Mouse (Mus musculus) adrenal gland, postnatal 4 days (tissue): ENCODE results near the gene Cop1. TPM values are rescaled to one million over a fixed set of nuclear protein-coding genes. Genes with fewer than 3 reads are reported as not detected.

Source experiments
- DNase-seq, 2 experiments: peaks; one replicate each; pipeline ENCODE4 v3.0.0; 2021 to 2022; ENCODE audit warnings: low spot score in 2 of 2, mixed read lengths in 2 of 2
- total RNA-seq, 2 experiments: library from RNA; stranded (reverse); gene quantifications; 2 replicates each; pipeline ENCODE4 v1.2.3; 2021

The Cop1 gene
- total RNA-seq, 2 experiments from 2014 or later = 136 to 153 TPM

DNA sequence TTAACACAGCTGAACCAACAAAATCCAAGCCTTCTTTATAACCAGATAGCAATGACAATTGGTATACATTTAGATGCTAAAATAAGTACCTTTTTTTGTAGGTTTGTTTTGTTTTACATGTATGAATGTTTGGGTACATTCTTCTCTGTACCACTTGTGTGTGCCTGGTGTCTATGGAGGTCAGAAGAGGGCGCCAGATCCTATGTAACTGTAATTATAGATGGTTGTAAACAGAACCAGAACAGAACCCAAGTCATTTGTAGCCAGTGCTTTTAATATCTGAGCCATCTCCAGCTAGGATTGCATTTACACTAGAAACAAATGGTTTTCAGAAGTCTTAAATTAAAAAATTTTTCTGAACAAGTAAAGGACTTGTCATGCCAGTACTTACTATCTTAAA is 54.7 kb downstream of the Cop1 start:
- DNase-seq = no peak

DNA sequence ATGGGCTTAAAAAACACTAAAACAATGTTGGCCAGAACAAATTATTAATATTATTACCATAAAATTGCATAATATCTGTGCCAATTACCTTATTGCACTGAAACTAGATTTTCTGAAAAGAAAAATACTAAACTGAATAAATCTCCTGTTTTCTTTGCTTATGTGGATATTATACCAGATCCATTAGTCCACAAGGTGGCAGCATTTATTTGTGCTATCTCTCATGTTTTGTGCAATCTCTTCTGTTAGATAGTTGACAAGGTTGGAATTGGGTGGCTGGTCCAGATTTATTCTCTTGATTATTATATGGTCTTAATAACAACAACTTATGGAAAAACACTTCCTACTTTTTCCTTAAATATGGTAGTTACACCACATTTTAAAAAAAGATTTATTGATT is 58.1 kb downstream of the Cop1 start:
- DNase-seq = no peak

DNA sequence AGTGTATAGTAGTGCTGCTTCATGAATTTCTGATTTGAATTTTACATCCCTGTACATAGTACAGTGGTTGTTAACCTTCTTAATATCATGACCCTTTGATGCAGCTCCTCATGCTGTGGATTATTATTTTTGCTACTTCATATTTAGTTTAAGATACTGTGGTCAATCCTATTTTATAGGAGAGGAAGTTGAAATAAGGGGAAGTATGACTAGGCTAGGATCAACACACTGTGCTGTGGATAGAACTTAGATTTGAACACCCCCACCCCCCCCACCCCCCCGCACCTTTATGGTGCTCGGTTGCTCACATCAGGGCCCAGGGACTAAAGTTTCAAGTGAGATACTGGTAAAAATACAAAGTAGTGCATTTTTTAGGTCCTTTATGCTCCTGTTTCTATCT is 58.7 kb downstream of the Cop1 start:
- DNase-seq = no peak

GRCm38 (mm10) chr1:159301418-159302082 is 69.4 kb downstream of the Cop1 start:
- no peak for DNase-seq

DNA sequence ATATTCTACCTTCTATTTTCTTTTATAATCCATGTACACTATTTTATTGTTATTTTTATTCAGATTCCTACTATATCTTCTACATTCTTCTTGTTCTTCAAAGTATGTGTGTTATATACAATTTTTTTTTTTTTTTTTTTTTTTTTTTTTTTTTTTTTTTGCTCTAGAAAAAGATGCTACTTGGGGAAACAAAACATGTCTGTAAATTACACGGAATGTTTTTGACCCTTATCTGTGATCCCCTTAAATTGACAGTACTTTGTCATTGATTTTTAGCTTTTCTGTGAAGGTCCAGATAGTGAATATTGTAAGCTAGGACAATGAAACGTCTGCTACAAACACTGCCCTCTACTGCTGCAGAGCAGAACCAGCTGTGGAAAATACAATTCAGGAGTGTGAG is 81.5 kb downstream of the Cop1 start:
- no peak for DNase-seq

GRCm38 (mm10) chr1:159322586-159322985 is 90.5 kb downstream of the Cop1 start:
- DNase-seq = no peak

GRCm38 (mm10) chr1:159331008-159331407 is 98.9 kb downstream of the Cop1 start:
- DNase-seq = no peak

DNA sequence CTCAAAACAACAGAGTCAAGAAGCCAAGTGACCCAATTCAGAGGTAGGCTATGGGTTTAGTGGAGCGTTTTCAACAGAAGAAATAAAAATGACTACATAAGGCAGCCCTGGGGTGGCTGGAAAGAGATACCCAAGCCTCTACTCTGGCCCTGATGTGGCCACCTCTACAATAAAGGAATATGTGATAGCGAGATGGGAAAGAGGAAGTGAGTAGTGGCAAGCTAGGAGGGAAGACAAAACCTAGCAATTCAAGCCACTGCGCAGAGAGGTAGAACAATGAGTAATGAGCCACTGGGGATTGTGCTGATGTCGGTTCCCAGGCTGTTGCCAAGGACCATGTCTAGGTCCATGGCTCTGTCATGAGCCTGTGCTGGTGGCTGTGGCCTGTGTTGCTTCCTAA is 102.0 kb downstream of the Cop1 start:
- DNase-seq = no peak

- DNase-seq = no peak
These were observed 110.2 kb downstream of the Cop1 start for GRCm38 (mm10) chr1:159342355-159342754.

DNA sequence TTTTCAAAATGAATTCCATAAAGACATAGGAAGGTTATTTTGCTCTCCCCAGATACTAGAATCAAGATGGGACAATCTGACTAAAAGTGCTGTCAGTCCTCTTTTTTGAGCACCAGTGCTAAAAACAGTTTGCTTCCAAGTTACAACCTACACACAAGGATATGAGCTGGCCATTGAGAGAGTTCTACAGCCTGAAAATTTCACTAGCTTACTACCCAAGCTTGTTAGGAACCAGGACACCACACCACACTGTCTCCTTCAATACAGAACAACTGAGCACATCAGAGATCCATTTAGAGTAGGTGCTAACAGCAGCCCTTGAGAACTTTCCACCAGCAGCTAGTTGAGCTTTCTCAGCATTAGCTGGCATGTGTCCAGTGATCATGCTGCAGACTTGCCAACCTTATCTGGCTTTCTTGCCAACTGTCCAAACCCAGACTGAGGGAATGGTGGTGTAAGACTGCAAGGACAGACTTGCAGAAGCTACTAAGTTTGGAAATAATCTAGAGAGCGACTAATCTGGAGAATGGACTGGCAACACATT is 123.0 kb downstream of the Cop1 start:
- no peak for DNase-seq

- no peak for DNase-seq
These were observed 126.6 kb downstream of the Cop1 start for GRCm38 (mm10) chr1:159358713-159359112.

GRCm38 (mm10) chr1:159371881-159372390 is 139.8 kb downstream of the Cop1 start:
- DNase-seq = no peak

DNA sequence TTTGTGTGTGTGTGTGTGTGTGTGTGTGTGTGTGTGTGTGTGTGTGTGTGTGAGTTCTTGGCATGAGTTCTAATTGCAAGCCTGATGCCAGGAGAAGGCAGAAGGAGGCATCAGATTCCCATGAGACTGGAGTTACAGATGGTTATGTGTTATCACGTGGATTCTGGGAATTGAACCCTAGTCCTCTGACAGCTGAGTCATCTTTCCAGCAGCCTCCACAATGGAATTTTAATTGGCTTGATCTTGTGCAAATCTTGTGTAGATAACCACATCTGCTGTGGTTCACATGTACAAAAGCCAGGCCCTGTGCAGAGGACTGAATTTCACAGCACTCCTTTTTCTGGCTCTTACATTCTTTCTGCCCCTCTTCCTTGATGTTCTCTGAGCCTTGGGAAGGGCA is 150.1 kb downstream of the Cop1 start:
- no peak for DNase-seq

DNA sequence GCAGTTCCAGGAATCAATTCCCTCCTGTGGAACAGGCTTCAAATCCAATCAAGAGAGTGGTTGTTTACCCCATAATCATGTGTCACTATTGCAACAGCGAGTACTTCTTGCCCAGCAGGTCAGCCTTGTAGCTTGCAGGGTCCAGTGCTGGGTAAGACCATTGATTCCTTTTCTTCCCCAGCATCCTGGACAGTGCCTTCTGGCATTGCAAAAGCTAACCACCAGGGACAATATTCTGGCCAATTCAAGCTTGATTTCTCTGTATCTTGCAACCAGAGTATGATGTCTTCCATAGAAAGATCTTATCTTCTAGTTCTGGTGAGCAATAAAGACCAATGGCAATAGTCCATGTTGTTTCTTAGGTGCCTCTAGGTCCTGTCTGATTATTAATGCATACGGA is 150.8 kb downstream of the Cop1 start:
- no peak for DNase-seq

DNA sequence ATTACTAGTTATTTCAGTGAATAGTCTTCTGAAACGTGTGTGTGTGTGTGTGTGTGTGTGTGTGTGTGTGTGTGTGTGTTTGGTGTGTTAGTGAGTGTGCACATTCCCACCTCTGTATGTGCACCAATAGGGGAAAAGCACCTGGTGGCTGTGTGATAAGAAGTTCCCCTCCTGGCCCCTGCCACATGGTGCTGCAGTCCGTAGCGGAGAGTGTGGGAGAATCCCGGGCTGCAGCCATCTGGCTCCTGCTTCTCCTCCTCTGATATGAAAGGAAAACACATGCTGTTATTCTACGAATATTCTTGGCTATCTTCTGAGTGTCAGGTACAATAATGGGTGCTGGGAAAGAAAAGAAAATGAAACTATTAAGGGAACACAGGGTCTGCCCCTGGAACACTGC is 154.3 kb downstream of the Cop1 start:
- no peak for DNase-seq

GRCm38 (mm10) chr1:159388565-159389024 is 156.5 kb downstream of the Cop1 start:
- no peak for DNase-seq

DNA sequence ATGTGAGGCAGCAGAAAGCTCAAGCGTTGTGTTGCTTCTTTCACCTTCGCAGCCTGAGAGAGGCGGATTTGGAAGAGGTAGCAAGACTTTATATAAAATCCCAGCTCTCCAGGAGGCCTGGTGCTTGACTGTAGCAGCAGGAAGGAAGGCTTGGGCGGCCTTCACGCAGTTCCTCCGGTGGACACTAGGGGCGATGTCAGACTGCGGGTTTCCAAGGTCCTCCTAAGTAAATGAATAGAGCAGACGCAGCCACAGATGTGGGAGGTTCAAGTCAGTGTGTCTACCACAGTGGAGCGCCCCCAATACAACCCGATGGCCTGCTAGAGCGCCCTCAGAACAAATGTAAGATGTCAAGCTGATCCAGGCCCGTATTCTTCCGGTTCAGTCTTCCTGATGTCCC is 157.9 kb downstream of the Cop1 start:
- DNase-seq = peak; percentile 32 to 40

GRCm38 (mm10) chr1:159392667-159393066 is 160.5 kb downstream of the Cop1 start:
- no peak for DNase-seq

GRCm38 (mm10) chr1:159393070-159393699 is 161.1 kb downstream of the Cop1 start:
- no peak for DNase-seq

DNA sequence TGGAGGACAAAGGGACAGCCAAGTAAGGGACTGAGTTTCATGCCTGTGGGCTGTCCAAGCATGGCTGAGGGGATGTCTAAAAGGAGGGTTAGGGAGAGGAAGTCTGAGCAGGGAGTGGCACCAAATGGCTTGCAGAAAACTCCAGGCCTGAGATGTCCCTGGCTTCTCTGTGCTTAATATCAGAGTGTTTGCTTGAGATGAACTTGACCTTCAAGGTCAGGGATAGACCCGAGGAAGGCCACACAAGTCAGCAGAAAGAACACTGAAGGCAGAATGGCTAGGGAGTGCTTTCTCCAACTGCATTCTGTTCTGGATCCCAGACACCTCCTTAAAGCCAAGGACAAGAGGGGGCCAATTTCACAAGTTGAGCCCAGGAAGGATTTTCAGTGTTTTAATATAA is 161.8 kb downstream of the Cop1 start:
- DNase-seq = no peak

DNA sequence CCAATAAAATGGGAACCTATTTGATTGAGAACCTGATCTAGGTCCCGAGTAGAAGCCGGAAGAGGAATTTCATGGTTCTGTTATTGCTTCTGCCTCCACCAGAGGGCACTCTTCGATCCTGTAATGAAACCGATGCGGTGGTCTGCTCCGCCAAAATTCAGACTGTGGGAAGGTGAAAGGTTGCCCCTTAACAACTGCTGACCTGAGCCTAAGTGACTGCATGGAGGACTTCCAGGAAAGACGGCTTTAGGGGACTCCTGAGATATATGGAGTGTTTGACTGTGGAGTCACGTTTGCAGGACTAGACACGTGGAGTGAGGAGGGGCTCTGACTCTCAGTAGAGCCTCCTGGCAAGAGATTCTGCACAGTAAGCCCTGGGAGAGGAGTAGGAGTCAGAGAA is 164.4 kb downstream of the Cop1 start:
- no peak for DNase-seq
